Mouse (Mus musculus) intestine, postnatal 0 days (tissue): ENCODE results near the gene Bbs1. TPM values are rescaled to one million over a fixed set of nuclear protein-coding genes. Genes with fewer than 3 reads are reported as not detected.
A peak's percentile ranks its signal among the peaks of the same experiment; 100 is the strongest.

Experiments
- ATAC-seq: fragments of 200-750 bp; cut with Nextera tagmentation; 2 replicates; pipeline ENCODE4 v1.8.0; 2017; ENCODE audit warnings: mild to moderate bottlenecking, moderate TSS enrichment, moderate library complexity
- H3K27ac ChIP-seq: fragments of 300-500 bp; sonication (generic); 2 replicates; pipeline ENCODE4 v1.5.1; 2014; ENCODE audit warnings: mild to moderate bottlenecking, low read depth, low read length, moderate library complexity
- H3K27me3 ChIP-seq: fragments of 300-500 bp; sonication (generic); replicated peaks from 2 replicates; pipeline ENCODE4 v1.6.1; 2014; ENCODE audit warnings: low read length, mixed read lengths; ENCODE audit not compliant: control insufficient read depth, insufficient read depth
- H3K36me3 ChIP-seq: fragments of 300-500 bp; sonication (generic); 2 replicates; pipeline ENCODE4 v1.6.1; 2014; ENCODE audit warnings: mild to moderate bottlenecking, moderate library complexity; ENCODE audit not compliant: control insufficient read depth, insufficient read depth
- H3K4me1 ChIP-seq: fragments of 300-500 bp; sonication (generic); replicated peaks from 2 replicates; pipeline ENCODE4 v1.6.1; 2014; ENCODE audit warnings: antibody characterized with exemption, low read length, mixed read lengths; ENCODE audit not compliant: control insufficient read depth, insufficient read depth
- H3K4me2 ChIP-seq: fragments of 300-500 bp; sonication (generic); replicated peaks from 2 replicates; pipeline ENCODE4 v1.6.1; 2014; ENCODE audit warnings: low read depth, mild to moderate bottlenecking, moderate library complexity
- H3K4me3 ChIP-seq: fragments of 300-500 bp; sonication (generic); 2 replicates; pipeline ENCODE4 v1.5.1; 2014; ENCODE audit warnings: low read depth, low read length
- H3K9ac ChIP-seq: fragments of 300-500 bp; sonication (generic); 2 replicates; pipeline ENCODE4 v1.6.1; 2014; ENCODE audit warnings: mild to moderate bottlenecking, low read depth, low read length
- H3K9me3 ChIP-seq: fragments of 300-500 bp; sonication (generic); 2 replicates; pipeline ENCODE4 v1.6.1; 2016; ENCODE audit warnings: mixed run types; ENCODE audit not compliant: control insufficient read depth
- CTCF ChIP-seq: sonication (generic); IDR thresholded peaks from 2 replicates; pipeline ENCODE4 v1.5.1; 2016; ENCODE audit warnings: low read depth, mild to moderate bottlenecking, control low read depth, antibody characterized with exemption, moderate library complexity
- WGBS: fragments of 180-500 bp; shearing (Covaris S2); extraction: QIAGEN DNeasy Blood & Tissue Kit; methylation state at CpG from one replicate; pipeline ENCODE4 v1.1.7; 2014; 5-methylcytosine and 5-hydroxymethylcytosine counted together
- polyA plus RNA-seq: library from polyadenylated mRNA; unstranded; fragments of >200 nt; fragmentation: Nextera tagmentation; extraction: Ambion mirVana; gene quantifications from 2 replicates; pipeline ENCODE4 v1.2.1, GENCODE M21; 2015

Bbs1 gene
- polyA plus RNA-seq, 1 experiment from 2014 or later = 0.98 TPM

- no peak for ATAC-seq
- Histone ChIP-seq H3K36me3 (no peaks in the 10 kb centered on the region), H3K4me3 (no peak overlapping the region), H3K9ac (no peak overlapping the region), H3K9me3 (no peaks in the 10 kb centered on the region), H3K4me1 (peaks cover 4% of the 10 kb centered on the region; the same call in 1 of the 2 replicates), H3K4me2 (no peak overlapping the region), H3K27me3 (peaks cover 3% of the 10 kb centered on the region; the same call in 1 of the 2 replicates), H3K27ac (no peak overlapping the region)
- WGBS = 65% methylated on average over 6 of the region's 6 CpGs
- TF ChIP-seq CTCF = no peak
These were observed 47.3 kb downstream of the Bbs1 start for GRCm38 (mm10) chr19:4859081-4859480.

- peak overlapping the region; percentile 97; the same call in 1 of the 2 replicates for H3K4me2 ChIP-seq
- H3K9ac ChIP-seq = no peak overlapping the region
- H3K9me3 ChIP-seq = no peaks in the 10 kb centered on the region
- 79% methylated on average over 4 of the region's 4 CpGs for whole genome bisulfite sequencing
- no peaks in the 10 kb centered on the region for H3K36me3 ChIP-seq
- peaks cover 3% of the 10 kb centered on the region; the same call in 1 of the 2 replicates for H3K27me3 ChIP-seq
- TF ChIP-seq CTCF = no peak
- H3K4me1 ChIP-seq = peaks cover 4% of the 10 kb centered on the region; the same call in 1 of the 2 replicates
- H3K4me3 ChIP-seq = no peak overlapping the region
- no peak for ATAC-seq
- H3K27ac ChIP-seq = no peak overlapping the region
These were observed 50.5 kb downstream of the Bbs1 start for GRCm38 (mm10) chr19:4855951-4856350.

- no peak for ATAC-seq
- 3% methylated on average over 14 of the region's 14 CpGs for WGBS
- H3K4me3 ChIP-seq = peak overlapping the region; percentile 51
- peak overlapping the region; percentile 97 for H3K4me2 ChIP-seq
- peaks cover 4% of the 10 kb centered on the region; the same call in 1 of the 2 replicates for H3K4me1 ChIP-seq
- H3K27ac ChIP-seq = no peak overlapping the region
- TF ChIP-seq CTCF = no peak
- no peaks in the 10 kb centered on the region for H3K36me3 ChIP-seq
- peak overlapping the region; percentile 48 for H3K9ac ChIP-seq
- H3K27me3 ChIP-seq = peaks cover 3% of the 10 kb centered on the region; the same call in 1 of the 2 replicates
- no peaks in the 10 kb centered on the region for H3K9me3 ChIP-seq
These were observed 51.0 kb downstream of the Bbs1 start for GRCm38 (mm10) chr19:4855470-4855820.

- peak within 1 kb of the TSS; percentile 51 for H3K4me3 ChIP-seq
- peaks cover 4% of the 10 kb centered on the region; the same call in 1 of the 2 replicates for H3K4me1 ChIP-seq
- 2% methylated on average over 45 of the region's 45 CpGs for WGBS
- 0 out of 2 replicates have a peak, but pooled peaks have one; percentile 11 for TF ChIP-seq CTCF
- peak within 1 kb of the TSS; percentile 97 for H3K4me2 ChIP-seq
- peak; percentile 69 for ATAC-seq
- H3K9ac ChIP-seq = peak within 1 kb of the TSS; percentile 48
- peaks cover 3% of the 10 kb centered on the region; the same call in 1 of the 2 replicates for H3K27me3 ChIP-seq
- H3K36me3 ChIP-seq = no peaks in the 10 kb centered on the region
- H3K9me3 ChIP-seq = no peaks in the 10 kb centered on the region
- no peak within 1 kb of the TSS for H3K27ac ChIP-seq
These were observed 51.6 kb downstream of the Bbs1 start, which contains the start of gene Ctsf for GRCm38 (mm10) chr19:4854552-4855469. Ctsf (plus strand) TSS chr19:4855130.

- H3K4me2 ChIP-seq = no peak overlapping the region
- no peak overlapping the region for H3K27ac ChIP-seq
- H3K4me1 ChIP-seq = peaks cover 4% of the 10 kb centered on the region; the same call in 1 of the 2 replicates
- H3K9me3 ChIP-seq = no peaks in the 10 kb centered on the region
- no peak overlapping the region for H3K9ac ChIP-seq
- ATAC-seq = no peak
- peaks cover 2% of the 10 kb centered on the region; the same call in 1 of the 2 replicates for H3K27me3 ChIP-seq
- H3K36me3 ChIP-seq = no peaks in the 10 kb centered on the region
- TF ChIP-seq CTCF = no peak
- WGBS = 58% methylated on average over 5 of the region's 5 CpGs
- no peak overlapping the region for H3K4me3 ChIP-seq
These were observed 56.1 kb downstream of the Bbs1 start for GRCm38 (mm10) chr19:4850281-4850680.

- peaks cover 4% of the 10 kb centered on the region; the same call in 1 of the 2 replicates for H3K4me1 ChIP-seq
- H3K9ac ChIP-seq = no peak overlapping the region
- no peak overlapping the region for H3K4me3 ChIP-seq
- H3K36me3 ChIP-seq = no peaks in the 10 kb centered on the region
- WGBS = 50% methylated on average over 4 of the region's 4 CpGs
- no peak for TF ChIP-seq CTCF
- H3K9me3 ChIP-seq = no peaks in the 10 kb centered on the region
- no peak overlapping the region for H3K27ac ChIP-seq
- H3K27me3 ChIP-seq = no peaks in the 10 kb centered on the region; the same call in 1 of the 2 replicates
- H3K4me2 ChIP-seq = no peak overlapping the region
- no peak for ATAC-seq
These were observed 56.6 kb downstream of the Bbs1 start for GRCm38 (mm10) chr19:4849800-4850199.
